Mouse (Mus musculus): Measurements from ENCODE around the gene Gpat2.

DNA sequence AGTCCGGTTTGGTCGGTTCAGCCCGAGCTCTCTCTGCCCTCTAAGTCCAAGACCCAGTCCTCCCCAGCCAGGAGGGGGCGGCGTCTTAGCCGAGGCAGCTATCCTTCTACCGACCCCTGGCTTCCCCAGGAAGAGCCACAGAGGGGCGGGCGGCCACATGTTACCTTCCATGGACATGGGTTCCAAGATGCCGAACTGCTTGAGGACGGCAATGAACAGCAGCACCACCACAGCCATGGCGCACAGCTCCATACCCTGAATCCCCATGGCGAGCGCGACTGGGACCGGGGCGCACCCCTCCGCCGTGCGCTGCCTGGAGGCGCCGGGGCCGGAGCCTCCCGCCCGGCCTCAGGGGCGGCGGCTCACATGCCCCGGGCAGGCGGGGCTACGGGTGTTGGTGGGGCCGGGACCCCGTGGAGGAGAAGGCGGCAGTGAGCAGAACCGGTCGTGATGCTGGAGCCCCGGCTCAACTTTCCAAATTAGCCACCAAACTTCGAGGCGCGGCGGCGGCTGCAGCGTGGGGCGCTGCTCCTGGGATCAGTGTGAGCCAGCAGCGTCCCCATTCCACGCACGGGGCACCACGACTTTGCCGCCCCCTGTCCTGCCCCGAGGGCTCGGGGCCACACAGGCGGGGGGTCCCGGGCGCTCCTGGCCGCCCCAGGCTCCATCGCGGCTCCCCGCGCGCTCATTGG, 57.0 kb downstream of the Gpat2 start:
- TF ChIP-seq CTCF (IDR thresholded peaks at IDR 0.05; ENCODE audit: low read depth, low read length) (no peak), POLR2A (IDR thresholded peaks at IDR 0.05; ENCODE audit: borderline replicate concordance, low read depth, low read length) (no peak)
